Mouse (Mus musculus) embryonic facial prominence, embryonic 11.5 days (tissue): ENCODE results near the gene Mtmr1. TPM values are rescaled to one million over a fixed set of nuclear protein-coding genes. Genes with fewer than 3 reads are reported as not detected.
A peak's percentile ranks its signal among the peaks of the same experiment; 100 is the strongest.

Source experiments
- ATAC-seq: fragments of 200-750 bp; cut with Nextera tagmentation; replicated peaks from 2 replicates; pipeline ENCODE4 v1.8.0; 2017; ENCODE audit warnings: low read depth; ENCODE audit not compliant: insufficient number of reproducible peaks, low FRiP score, low TSS enrichment
- DNase-seq: peaks from one replicate; pipeline ENCODE4 v3.0.0-alpha.2; 2015; ENCODE audit warnings: low spot score
- H3K27ac ChIP-seq: fragments of 300-500 bp; sonication (generic); replicated peaks from 2 replicates; pipeline ENCODE4 v1.5.1; 2014; ENCODE audit warnings: mild to moderate bottlenecking, low read depth, low read length, control low read depth
- H3K27me3 ChIP-seq: fragments of 300-500 bp; sonication (generic); 2 replicates; pipeline ENCODE4 v1.6.1; 2014; ENCODE audit warnings: mild to moderate bottlenecking, low read length, moderate library complexity, mixed read lengths; ENCODE audit not compliant: control insufficient read depth, insufficient read depth
- H3K36me3 ChIP-seq: fragments of 300-500 bp; sonication (generic); replicated peaks from 2 replicates; pipeline ENCODE4 v1.6.1; 2014; ENCODE audit warnings: low read depth, mild to moderate bottlenecking, low read length, moderate library complexity, mixed read lengths; ENCODE audit not compliant: control insufficient read depth, insufficient read depth
- H3K4me1 ChIP-seq: fragments of 300-500 bp; sonication (generic); 2 replicates; pipeline ENCODE4 v1.6.1; 2014; ENCODE audit warnings: low read length, mixed read lengths; ENCODE audit not compliant: control insufficient read depth, insufficient read depth
- H3K4me2 ChIP-seq: fragments of 300-500 bp; sonication (generic); 2 replicates; pipeline ENCODE4 v1.6.1; 2014; ENCODE audit warnings: low read depth, mild to moderate bottlenecking, control low read depth, low read length, moderate library complexity
- H3K4me3 ChIP-seq: fragments of 300-500 bp; sonication (generic); 2 replicates; pipeline ENCODE4 v1.5.1; 2014; ENCODE audit warnings: low read depth, low read length, control low read depth
- H3K9ac ChIP-seq: fragments of 300-500 bp; sonication (generic); replicated peaks from 2 replicates; pipeline ENCODE4 v1.6.1; 2014; ENCODE audit warnings: mild to moderate bottlenecking, control low read depth, low read length
- H3K9me3 ChIP-seq: fragments of 300-500 bp; sonication (generic); replicated peaks from 2 replicates; pipeline ENCODE4 v1.6.1; 2016; ENCODE audit warnings: mild to moderate bottlenecking, low read length, inconsistent platforms, mixed read lengths; ENCODE audit not compliant: control insufficient read depth
- WGBS: fragments of 180-500 bp; shearing (Covaris S2); extraction: QIAGEN DNeasy Blood & Tissue Kit; methylation state at CpG from one replicate; pipeline ENCODE4 v1.1.7; 2014; 5-methylcytosine and 5-hydroxymethylcytosine counted together
- polyA plus RNA-seq: library from polyadenylated mRNA; unstranded; fragments of >200 nt; fragmentation: Nextera tagmentation; extraction: Ambion mirVana; gene quantifications from 2 replicates; pipeline ENCODE4 v1.2.1, GENCODE M21; 2014

Mtmr1 gene
- polyA plus RNA-seq, 1 experiment from 2014 or later: 10.6 TPM

GRCm38 (mm10) chrX:71376781-71377180 lies 12.2 kb downstream of the Mtmr1 start:
- Histone ChIP-seq H3K4me1 (no peaks in the 10 kb centered on the region), H3K27me3 (no peaks in the 10 kb centered on the region), H3K9me3 (no peaks in the 10 kb centered on the region), H3K36me3 (no peaks in the 10 kb centered on the region), H3K9ac (no peak overlapping the region), H3K4me3 (no peak overlapping the region), H3K4me2 (no peak overlapping the region), H3K27ac (no peak overlapping the region)
- 90% methylated on average over 1 of the region's 1 CpGs for WGBS
- DNase-seq: no peak
- no peak for ATAC-seq

GRCm38 (mm10) chrX:71378435-71378834 lies 13.9 kb downstream of the Mtmr1 start:
- WGBS: 87% methylated on average over 2 of the region's 2 CpGs
- Histone ChIP-seq H3K36me3 (no peaks in the 10 kb centered on the region), H3K27me3 (no peaks in the 10 kb centered on the region), H3K4me3 (no peak overlapping the region), H3K9ac (no peak overlapping the region), H3K9me3 (no peaks in the 10 kb centered on the region), H3K4me2 (no peak overlapping the region), H3K4me1 (no peaks in the 10 kb centered on the region), H3K27ac (no peak overlapping the region)
- ATAC-seq (no peak), DNase-seq (no peak)

GRCm38 (mm10) chrX:71381571-71381970 lies 17.0 kb downstream of the Mtmr1 start:
- H3K4me1 ChIP-seq: no peaks in the 10 kb centered on the region
- H3K36me3 ChIP-seq: no peaks in the 10 kb centered on the region
- DNase-seq (peak; percentile 40), ATAC-seq (no peak)
- no peaks in the 10 kb centered on the region for H3K27me3 ChIP-seq
- H3K4me3 ChIP-seq: no peak overlapping the region
- no peak overlapping the region for H3K27ac ChIP-seq
- no peak overlapping the region for H3K9ac ChIP-seq
- no peaks in the 10 kb centered on the region for H3K9me3 ChIP-seq
- H3K4me2 ChIP-seq: no peak overlapping the region
- WGBS: 42% methylated on average over 5 of the region's 5 CpGs

GRCm38 (mm10) chrX:71396326-71396725 lies 31.8 kb downstream of the Mtmr1 start:
- Histone ChIP-seq H3K36me3 (no peaks in the 10 kb centered on the region), H3K9me3 (no peaks in the 10 kb centered on the region), H3K27me3 (no peaks in the 10 kb centered on the region), H3K4me2 (no peak overlapping the region), H3K4me1 (no peaks in the 10 kb centered on the region), H3K4me3 (no peak overlapping the region), H3K9ac (no peak overlapping the region), H3K27ac (no peak overlapping the region)
- no peak for DNase-seq
- no peak for ATAC-seq
- 82% methylated on average over 4 of the region's 4 CpGs for WGBS

GRCm38 (mm10) chrX:71406290-71406689 lies 41.7 kb downstream of the Mtmr1 start:
- Histone ChIP-seq H3K4me3 (no peak overlapping the region), H3K9ac (no peak overlapping the region), H3K4me2 (no peak overlapping the region), H3K9me3 (no peaks in the 10 kb centered on the region), H3K27me3 (no peaks in the 10 kb centered on the region), H3K27ac (no peak overlapping the region), H3K4me1 (no peaks in the 10 kb centered on the region), H3K36me3 (no peaks in the 10 kb centered on the region)
- DNase-seq (no peak), ATAC-seq (no peak)

GRCm38 (mm10) chrX:71408386-71408785 lies 43.8 kb downstream of the Mtmr1 start:
- H3K27ac ChIP-seq: no peak overlapping the region
- H3K27me3 ChIP-seq: no peaks in the 10 kb centered on the region
- no peaks in the 10 kb centered on the region for H3K36me3 ChIP-seq
- no peak overlapping the region for H3K4me2 ChIP-seq
- DNase-seq: no peak
- ATAC-seq: no peak
- WGBS: 67% methylated on average over 1 of the region's 1 CpGs
- no peak overlapping the region for H3K9ac ChIP-seq
- H3K4me1 ChIP-seq: no peaks in the 10 kb centered on the region
- no peaks in the 10 kb centered on the region for H3K9me3 ChIP-seq
- H3K4me3 ChIP-seq: no peak overlapping the region

GRCm38 (mm10) chrX:71412776-71413175 lies 48.2 kb downstream of the Mtmr1 start:
- H3K4me1 ChIP-seq: no peaks in the 10 kb centered on the region
- H3K36me3 ChIP-seq: no peaks in the 10 kb centered on the region
- no peaks in the 10 kb centered on the region for H3K9me3 ChIP-seq
- no peaks in the 10 kb centered on the region for H3K27me3 ChIP-seq
- ATAC-seq (no peak), DNase-seq (no peak)
- 57% methylated on average over 3 of the region's 3 CpGs for WGBS
- H3K27ac ChIP-seq: no peak overlapping the region
- H3K4me3 ChIP-seq: no peak overlapping the region
- no peak overlapping the region for H3K4me2 ChIP-seq
- no peak overlapping the region for H3K9ac ChIP-seq

- no peaks in the 10 kb centered on the region for H3K4me1 ChIP-seq
- no peak overlapping the region for H3K4me3 ChIP-seq
- WGBS: 88% methylated on average over 4 of the region's 4 CpGs
- no peak overlapping the region for H3K9ac ChIP-seq
- no peak overlapping the region for H3K4me2 ChIP-seq
- no peak for DNase-seq
- H3K27ac ChIP-seq: no peak overlapping the region
- no peaks in the 10 kb centered on the region for H3K9me3 ChIP-seq
- no peaks in the 10 kb centered on the region for H3K27me3 ChIP-seq
- no peak for ATAC-seq
- H3K36me3 ChIP-seq: no peaks in the 10 kb centered on the region
These were observed 49.1 kb downstream of the Mtmr1 start for GRCm38 (mm10) chrX:71413616-71414015.
